Mouse (Mus musculus): ENCODE measurements around the gene E130309D02Rik. TPM values are rescaled to one million over a fixed set of nuclear protein-coding genes. Genes with fewer than 3 reads are reported as not detected.
A peak's percentile ranks its signal among the peaks of the same experiment; 100 is the strongest.

E130309D02Rik gene
- polyA plus RNA-seq, 1 experiment, result 22.3 TPM

- Histone ChIP-seq H3K9me3 (replicated peaks; ENCODE audit: control insufficient read depth, insufficient read depth, low read length, poor library complexity, severe bottlenecking) (no peaks in the 10 kb centered on the region), H3K27me3 (ENCODE audit: control insufficient read depth, insufficient read depth, low read length, poor library complexity, severe bottlenecking) (no peaks in the 10 kb centered on the region), H3K36me3 (ENCODE audit: control insufficient read depth, insufficient read depth, low read length, poor library complexity, severe bottlenecking) (peaks cover 9% of the 10 kb centered on the region; the same call in 1 of the 2 replicates), H3K27ac (ENCODE audit: insufficient read depth, low read length) (no peak overlapping the region), H3K9ac (ENCODE audit: low read depth, poor library complexity, severe bottlenecking) (no peak overlapping the region), H3K4me1 (ENCODE audit: control insufficient read depth, insufficient read depth, low read length) (no peaks in the 10 kb centered on the region), H3K4me3 (ENCODE audit: low read depth, low read length) (no peak overlapping the region)
- no peak for TF ChIP-seq EP300 (IDR thresholded peaks at IDR 0.05; ENCODE audit: insufficient read depth, low read depth, low read length)
- no peak for TF ChIP-seq CTCF (IDR thresholded peaks at IDR 0.05; ENCODE audit: low read depth, low read length)
- TF ChIP-seq POLR2A (IDR thresholded peaks at IDR 0.05; ENCODE audit: insufficient read depth, low read length), result no peak
Observed at GRCm38 (mm10) chr5:143316605-143317287, 1.6 kb upstream of the E130309D02Rik start.

DNA sequence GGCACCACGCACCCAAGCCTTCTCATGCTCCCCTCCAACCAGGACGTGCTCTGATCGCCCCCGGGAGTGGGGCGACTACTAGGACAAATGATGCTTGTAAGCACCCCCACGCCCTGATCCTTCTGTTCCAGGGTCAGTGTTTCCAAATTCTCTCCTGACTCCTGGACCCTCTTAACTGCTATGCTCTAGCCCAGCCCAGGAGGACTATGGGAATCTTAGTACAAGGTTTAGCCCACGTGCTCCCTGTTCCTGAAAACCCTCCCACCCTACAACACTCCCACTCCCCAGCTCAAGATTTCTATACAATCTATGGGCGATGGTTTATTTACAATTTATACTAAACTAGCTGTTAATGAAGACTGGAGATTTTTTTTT is 341 bp upstream of the E130309D02Rik start:
- Histone ChIP-seq H3K36me3 (ENCODE audit: control insufficient read depth, insufficient read depth, low read length, poor library complexity, severe bottlenecking) (peaks cover 12% of the 10 kb centered on the region; the same call in 1 of the 2 replicates), H3K4me1 (ENCODE audit: control insufficient read depth, insufficient read depth, low read length) (no peaks in the 10 kb centered on the region), H3K9ac (ENCODE audit: low read depth, poor library complexity, severe bottlenecking) (peak overlapping the region; percentile 90), H3K27ac (ENCODE audit: insufficient read depth, low read length) (no peak overlapping the region), H3K9me3 (replicated peaks; ENCODE audit: control insufficient read depth, insufficient read depth, low read length, poor library complexity, severe bottlenecking) (no peaks in the 10 kb centered on the region), H3K4me3 (ENCODE audit: low read depth, low read length) (peak overlapping the region; percentile 70), H3K27me3 (ENCODE audit: control insufficient read depth, insufficient read depth, low read length, poor library complexity, severe bottlenecking) (no peaks in the 10 kb centered on the region)
- TF ChIP-seq POLR2A (IDR thresholded peaks at IDR 0.05; ENCODE audit: insufficient read depth, low read length) (no peak), CTCF (IDR thresholded peaks at IDR 0.05; ENCODE audit: low read depth, low read length) (no peak), EP300 (IDR thresholded peaks at IDR 0.05; ENCODE audit: insufficient read depth, low read depth, low read length) (no peak)

- Histone ChIP-seq H3K4me3 (ENCODE audit: low read depth, low read length) (peak overlapping the region; percentile 95), H3K9me3 (replicated peaks; ENCODE audit: control insufficient read depth, insufficient read depth, low read length, poor library complexity, severe bottlenecking) (no peaks in the 10 kb centered on the region), H3K4me1 (ENCODE audit: control insufficient read depth, insufficient read depth, low read length) (no peaks in the 10 kb centered on the region), H3K36me3 (ENCODE audit: control insufficient read depth, insufficient read depth, low read length, poor library complexity, severe bottlenecking) (peaks cover 10% of the 10 kb centered on the region; the same call in 1 of the 2 replicates), H3K27ac (ENCODE audit: insufficient read depth, low read length) (no peak overlapping the region), H3K27me3 (ENCODE audit: control insufficient read depth, insufficient read depth, low read length, poor library complexity, severe bottlenecking) (no peaks in the 10 kb centered on the region), H3K9ac (ENCODE audit: low read depth, poor library complexity, severe bottlenecking) (peak overlapping the region; percentile 90)
- no peak for TF ChIP-seq EP300 (IDR thresholded peaks at IDR 0.05; ENCODE audit: insufficient read depth, low read depth, low read length)
- no peak for TF ChIP-seq CTCF (IDR thresholded peaks at IDR 0.05; ENCODE audit: low read depth, low read length)
- TF ChIP-seq POLR2A (IDR thresholded peaks at IDR 0.05; ENCODE audit: insufficient read depth, low read length), result no peak
Observed at GRCm38 (mm10) chr5:143314183-143314729, 904 bp downstream of the E130309D02Rik start.

DNA sequence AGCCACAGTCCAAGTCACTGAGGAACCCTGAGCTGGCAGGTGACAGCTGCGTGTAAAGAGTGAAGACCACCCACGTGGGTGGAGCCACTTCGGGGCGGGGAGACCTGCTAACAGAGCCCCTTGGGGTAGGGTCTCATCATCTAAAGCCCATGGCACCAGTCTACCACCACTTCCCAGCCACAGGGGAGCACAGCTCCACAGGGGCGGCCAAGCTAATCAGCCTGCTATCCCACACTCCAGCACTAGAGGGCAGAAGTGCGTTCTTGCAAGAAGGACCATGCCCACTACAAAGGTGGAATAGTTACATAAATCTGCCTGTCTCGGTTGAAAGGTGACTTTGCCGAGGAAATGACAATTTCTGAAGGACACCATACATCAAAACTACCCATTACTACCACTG is 3.3 kb downstream of the E130309D02Rik start:
- Histone ChIP-seq H3K4me1 (ENCODE audit: control insufficient read depth, insufficient read depth, low read length) (no peaks in the 10 kb centered on the region), H3K27me3 (ENCODE audit: control insufficient read depth, insufficient read depth, low read length, poor library complexity, severe bottlenecking) (no peaks in the 10 kb centered on the region), H3K9me3 (replicated peaks; ENCODE audit: control insufficient read depth, insufficient read depth, low read length, poor library complexity, severe bottlenecking) (no peaks in the 10 kb centered on the region), H3K4me3 (ENCODE audit: low read depth, low read length) (no peak overlapping the region), H3K9ac (ENCODE audit: low read depth, poor library complexity, severe bottlenecking) (no peak overlapping the region), H3K27ac (ENCODE audit: insufficient read depth, low read length) (no peak overlapping the region), H3K36me3 (ENCODE audit: control insufficient read depth, insufficient read depth, low read length, poor library complexity, severe bottlenecking) (peaks cover 11% of the 10 kb centered on the region; the same call in 1 of the 2 replicates)
- TF ChIP-seq EP300 (IDR thresholded peaks at IDR 0.05; ENCODE audit: insufficient read depth, low read depth, low read length) (no peak), CTCF (IDR thresholded peaks at IDR 0.05; ENCODE audit: low read depth, low read length) (peak; percentile 83)

DNA sequence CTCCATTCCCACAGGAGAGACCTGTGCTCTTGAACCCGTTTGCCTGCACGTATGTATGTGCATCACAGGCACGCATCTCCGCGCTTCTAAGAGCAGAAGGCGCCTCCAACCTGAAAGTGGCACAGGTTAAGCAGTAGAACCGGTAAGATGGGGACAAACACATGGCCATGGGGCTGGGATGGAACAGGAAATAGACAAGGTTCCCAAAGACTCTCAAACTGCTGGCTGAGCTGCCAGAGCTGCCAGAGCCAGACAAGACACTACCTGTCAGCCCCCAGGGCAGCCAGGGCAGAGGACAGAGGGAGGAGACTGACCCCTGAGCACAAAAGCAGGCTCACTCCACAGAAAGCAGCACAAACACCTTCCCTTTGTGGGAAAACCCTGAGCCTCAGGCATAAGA is 5.2 kb downstream of the E130309D02Rik start:
- Histone ChIP-seq H3K4me3 (ENCODE audit: low read depth, low read length) (no peak overlapping the region), H3K9ac (ENCODE audit: low read depth, poor library complexity, severe bottlenecking) (no peak overlapping the region), H3K9me3 (replicated peaks; ENCODE audit: control insufficient read depth, insufficient read depth, low read length, poor library complexity, severe bottlenecking) (no peaks in the 10 kb centered on the region), H3K27ac (ENCODE audit: insufficient read depth, low read length) (no peak overlapping the region), H3K27me3 (ENCODE audit: control insufficient read depth, insufficient read depth, low read length, poor library complexity, severe bottlenecking) (no peaks in the 10 kb centered on the region), H3K4me1 (ENCODE audit: control insufficient read depth, insufficient read depth, low read length) (no peaks in the 10 kb centered on the region), H3K36me3 (ENCODE audit: control insufficient read depth, insufficient read depth, low read length, poor library complexity, severe bottlenecking) (peaks cover 11% of the 10 kb centered on the region; the same call in 1 of the 2 replicates)
- TF ChIP-seq POLR2A (IDR thresholded peaks at IDR 0.05; ENCODE audit: insufficient read depth, low read length), result no peak
- TF ChIP-seq EP300 (IDR thresholded peaks at IDR 0.05; ENCODE audit: insufficient read depth, low read depth, low read length), result no peak
- TF ChIP-seq CTCF (IDR thresholded peaks at IDR 0.05; ENCODE audit: low read depth, low read length), result no peak

DNA sequence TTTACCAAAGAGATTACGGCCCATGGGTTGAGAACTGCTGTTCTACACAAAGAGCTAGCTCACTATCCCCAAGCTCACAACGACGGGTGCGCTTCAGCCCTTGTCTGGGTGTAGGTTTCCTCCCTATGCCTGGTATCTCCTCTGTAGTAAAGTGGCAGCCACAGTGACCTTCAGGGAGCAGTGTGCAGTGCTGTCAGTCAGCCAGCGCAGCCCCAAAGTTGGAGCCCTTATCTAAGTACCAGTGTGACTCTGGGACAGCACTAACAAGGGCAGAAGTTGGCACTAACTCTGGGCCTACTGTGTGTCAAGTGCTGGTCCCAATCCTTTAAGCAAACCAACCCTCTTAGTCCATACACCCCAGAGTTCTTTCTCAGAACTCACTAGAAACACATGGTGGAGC is 6.3 kb downstream of the E130309D02Rik start:
- Histone ChIP-seq H3K4me3 (ENCODE audit: low read depth, low read length) (no peak overlapping the region), H3K27ac (ENCODE audit: insufficient read depth, low read length) (no peak overlapping the region), H3K36me3 (ENCODE audit: control insufficient read depth, insufficient read depth, low read length, poor library complexity, severe bottlenecking) (peaks cover 11% of the 10 kb centered on the region; the same call in 1 of the 2 replicates), H3K9ac (ENCODE audit: low read depth, poor library complexity, severe bottlenecking) (no peak overlapping the region), H3K9me3 (replicated peaks; ENCODE audit: control insufficient read depth, insufficient read depth, low read length, poor library complexity, severe bottlenecking) (no peaks in the 10 kb centered on the region), H3K4me1 (ENCODE audit: control insufficient read depth, insufficient read depth, low read length) (no peaks in the 10 kb centered on the region), H3K27me3 (ENCODE audit: control insufficient read depth, insufficient read depth, low read length, poor library complexity, severe bottlenecking) (no peaks in the 10 kb centered on the region)
- TF ChIP-seq POLR2A (IDR thresholded peaks at IDR 0.05; ENCODE audit: insufficient read depth, low read length) (no peak), EP300 (IDR thresholded peaks at IDR 0.05; ENCODE audit: insufficient read depth, low read depth, low read length) (no peak), CTCF (IDR thresholded peaks at IDR 0.05; ENCODE audit: low read depth, low read length) (no peak)

Data from ES-Bruce4 (cell line).